Mouse (Mus musculus) testis, postnatal 14 days (tissue): ENCODE data around the gene Olfr330.
A peak's percentile ranks its signal among the peaks of the same experiment; 100 is the strongest.
"Not testable (repeated sequence)": the region's sequence is repeated elsewhere in the genome, so short reads cannot be mapped to it uniquely, and the experiment has no call there.

Source experiments
- DNase-seq: peaks from one replicate; pipeline ENCODE4 v3.0.0; 2021; ENCODE audit warnings: low spot score

Olfr330 gene

GRCm38 (mm10) chr11:58534736-58535135, at the start of gene Olfr330:
Gene Olfr330 (minus strand): TSS chr11:58534836.
- not testable (repeated sequence) for DNase-seq

GRCm38 (mm10) chr11:58578636-58579035, 44.0 kb upstream of the Olfr330 start:
- no peak for DNase-seq

DNA sequence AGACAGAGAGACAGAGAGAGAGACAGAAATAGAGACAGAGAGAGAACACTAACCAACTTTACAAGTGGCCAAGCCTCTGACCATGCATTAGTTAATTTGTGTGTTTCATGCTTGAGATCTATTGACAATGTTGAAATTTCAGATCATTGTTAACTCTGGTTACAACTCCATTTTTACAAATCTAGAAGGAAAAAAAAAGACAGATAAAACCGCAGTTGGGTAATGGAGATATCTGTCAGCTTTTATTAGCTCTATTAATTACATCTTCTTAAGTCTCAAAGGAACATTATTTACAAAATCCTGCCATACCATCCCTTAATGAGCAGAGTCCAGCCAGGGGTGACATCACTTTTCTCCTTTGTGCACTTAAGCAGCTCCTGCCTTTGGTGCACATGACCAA, 42.8 kb upstream of the Olfr330 start, which contains the start of gene Olfr325:
Gene Olfr325 (plus strand): TSS at position 301 of the 400 bp plus-strand sequence.
- no peak for DNase-seq

GRCm38 (mm10) chr11:58570405-58570804, 35.8 kb upstream of the Olfr330 start, which contains the start of gene Olfr224:
Gene Olfr224 (minus strand): TSS chr11:58570553.
- no peak for DNase-seq

- no peak for DNase-seq
Measured at GRCm38 (mm10) chr11:58555536-58555935, 20.9 kb upstream of the Olfr330 start, which contains the start of gene Olfr328. Gene Olfr328 (minus strand): TSS chr11:58555636.

DNA sequence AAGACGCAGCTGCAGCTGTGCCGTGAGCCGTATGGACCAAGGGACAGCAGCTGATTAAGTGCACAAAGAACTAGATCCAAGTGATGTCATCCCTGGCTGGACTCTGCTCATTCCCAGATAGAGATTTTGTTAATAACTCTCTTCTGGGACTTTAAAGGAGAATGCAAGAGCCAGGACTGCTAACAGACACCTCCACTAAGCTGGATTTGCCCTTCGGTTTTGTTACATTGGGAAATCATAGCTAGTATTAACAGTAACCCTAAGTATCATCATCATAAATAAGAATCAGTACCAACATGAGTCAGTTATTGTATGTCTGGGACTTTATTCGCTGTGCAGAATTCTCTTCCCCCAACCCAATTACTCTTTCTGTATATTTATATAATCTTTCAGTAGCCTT, 11.7 kb upstream of the Olfr330 start, which contains the start of gene Olfr329-ps:
Gene Olfr329-ps (minus strand): TSS at position 101 of the 400 bp plus-strand sequence.
- DNase-seq, result no peak

DNA sequence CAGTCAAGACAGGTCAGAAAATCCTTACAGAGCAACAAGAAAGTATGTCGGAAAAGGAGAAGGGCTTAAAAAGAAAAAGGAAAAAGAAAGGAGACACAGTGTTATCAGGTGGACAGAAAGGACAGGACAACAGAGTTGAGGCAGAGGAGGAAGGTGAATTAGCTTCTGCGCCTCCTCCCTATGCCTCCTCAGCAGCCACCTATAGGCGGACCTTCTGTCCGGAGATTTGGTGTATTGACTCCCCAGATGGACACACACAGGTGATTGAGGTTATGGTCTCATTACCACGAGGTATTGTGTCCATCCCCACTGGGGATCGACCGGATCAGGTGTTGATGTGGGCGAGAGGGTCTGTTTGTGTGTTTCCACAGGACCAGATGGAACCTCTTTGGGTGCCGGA, 14.9 kb downstream of the Olfr330 start:
- peak; percentile 28 for DNase-seq

DNA sequence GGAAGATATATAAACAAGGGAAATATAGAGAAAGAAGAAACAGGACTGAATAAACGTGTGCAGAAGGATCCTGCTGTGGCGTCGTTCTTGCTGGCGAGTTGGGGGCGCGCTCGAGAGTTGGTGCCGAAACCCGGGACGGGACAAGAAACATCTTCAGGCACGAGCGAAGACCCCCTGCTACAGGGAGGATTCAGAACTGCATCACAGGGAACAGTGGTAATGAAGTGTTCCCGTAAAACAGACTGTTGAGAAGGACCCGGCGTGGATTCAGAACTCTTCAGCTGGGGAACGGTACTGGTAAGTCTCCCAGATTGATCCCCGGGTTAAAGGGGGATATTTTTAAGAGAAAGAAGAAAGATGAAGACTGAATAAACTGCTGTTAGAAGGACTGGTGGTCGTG, 15.7 kb downstream of the Olfr330 start:
- DNase-seq, result peak; percentile 82

GRCm38 (mm10) chr11:58509058-58509457, 25.6 kb downstream of the Olfr330 start:
- DNase-seq, result not testable (repeated sequence)

DNA sequence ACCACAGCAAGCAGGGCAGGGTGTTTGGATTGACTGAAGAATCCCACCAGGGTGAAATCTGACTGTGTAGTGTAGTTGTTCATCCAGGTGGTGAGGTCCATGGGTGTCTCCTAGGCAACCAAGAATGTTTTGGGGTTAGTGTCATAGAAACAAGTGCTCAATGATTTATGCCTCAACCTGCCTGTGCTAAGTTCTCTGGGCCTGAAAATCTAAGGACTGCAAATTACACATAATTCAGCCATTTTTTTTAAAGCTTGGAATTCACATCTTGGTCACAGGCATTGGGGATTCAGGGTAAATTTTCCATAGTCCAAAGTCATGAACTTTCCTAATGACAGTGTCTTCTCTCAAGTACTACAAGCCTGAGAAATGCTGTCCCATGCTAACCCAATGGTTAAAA, 32.2 kb downstream of the Olfr330 start, which contains the start of gene Olfr331:
Gene Olfr331 (minus strand): TSS at position 101 of the 400 bp plus-strand sequence.
- not testable (repeated sequence) for DNase-seq

- no peak for DNase-seq
Measured at GRCm38 (mm10) chr11:58499290-58499689, 35.3 kb downstream of the Olfr330 start.

DNA sequence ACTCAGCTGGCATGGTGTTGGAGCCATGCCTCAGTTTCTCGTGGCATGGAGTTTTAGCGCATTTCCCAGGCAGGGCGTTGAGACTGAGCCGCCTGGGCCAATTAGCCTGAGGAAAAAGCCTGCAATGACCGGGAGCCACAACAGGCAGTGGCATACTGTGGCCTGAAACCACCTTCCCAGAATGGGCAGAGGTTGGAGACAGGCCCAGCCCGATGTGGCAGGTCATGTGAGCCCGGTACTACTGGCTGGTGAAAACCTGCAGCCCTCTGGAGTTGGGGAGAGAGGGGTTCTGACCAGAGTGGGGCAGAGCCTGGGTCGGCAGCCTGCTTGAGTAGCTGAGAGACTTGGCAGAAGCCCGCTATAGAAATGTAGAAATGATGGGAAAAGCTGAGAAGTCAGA, 35.9 kb downstream of the Olfr330 start:
- no peak for DNase-seq

- DNase-seq, result no peak
Measured at GRCm38 (mm10) chr11:58492455-58492854, 42.2 kb downstream of the Olfr330 start, which contains the start of gene Olfr332. Gene Olfr332 (minus strand): TSS chr11:58492555.
